Mouse (Mus musculus) brain, embryonic 18.5 days (tissue): ENCODE data around the gene Sae1.

Experiments
- DNase-seq: peaks from one replicate; pipeline ENCODE4 v3.0.0-alpha.2; 2012; ENCODE audit warnings: low read depth, low spot score

Sae1 gene

GRCm38 (mm10) chr7:16387160-16388041 is at the start of gene Sae1:
Sae1 (minus strand) TSS chr7:16387806.
- DNase-seq, result peak; percentile 90

DNA sequence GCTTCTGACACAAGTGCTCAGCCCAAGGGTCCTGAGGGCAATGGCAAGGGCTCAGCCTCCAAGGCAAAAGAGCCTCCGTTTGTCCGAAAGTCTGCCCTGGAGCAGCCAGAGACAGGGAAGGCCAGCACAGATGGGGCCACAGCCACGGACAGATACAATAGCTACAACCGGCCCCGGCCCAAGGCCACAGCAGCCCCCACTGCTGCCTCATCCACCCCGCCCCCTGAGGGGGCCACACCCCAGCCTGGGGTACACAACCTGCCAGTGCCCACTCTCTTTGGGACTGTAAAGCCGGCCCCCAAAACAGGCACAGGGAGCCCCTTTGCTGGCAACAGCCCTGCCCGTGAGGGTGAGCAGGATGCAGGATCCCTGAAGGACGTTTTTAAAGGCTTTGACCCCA is 47.5 kb upstream of the Sae1 start:
- DNase-seq, result no peak

DNA sequence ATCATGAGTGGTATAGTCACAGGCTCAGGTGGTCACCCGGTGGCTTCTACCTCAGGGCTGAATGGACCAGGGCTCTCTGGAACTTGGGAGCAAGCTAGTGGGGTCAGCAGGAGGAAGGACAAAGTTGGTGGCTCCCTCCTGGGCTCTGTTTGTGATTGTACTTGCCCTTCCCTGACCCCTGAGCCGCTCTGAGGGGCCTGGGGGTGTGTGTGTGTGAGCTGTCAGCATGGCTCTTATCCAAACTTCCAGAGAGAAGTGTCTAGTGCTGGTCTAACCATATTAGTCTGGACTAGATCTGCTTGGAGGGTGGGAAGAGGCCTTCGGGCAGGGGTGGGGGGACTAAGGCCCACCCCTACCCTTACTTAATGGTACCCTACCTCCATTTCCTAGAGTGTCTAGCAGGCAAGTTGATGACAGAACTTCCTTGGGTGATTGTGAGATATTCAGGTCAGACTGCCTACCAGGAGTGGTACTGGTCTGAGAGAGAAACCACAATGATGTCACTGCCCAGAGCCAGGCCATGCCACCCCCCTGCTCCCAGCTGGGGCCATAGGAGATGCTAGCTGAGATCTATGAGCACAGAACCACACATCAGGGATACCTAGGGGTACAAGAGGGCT is 45.9 kb upstream of the Sae1 start:
- no peak for DNase-seq

GRCm38 (mm10) chr7:16426129-16426729 is 38.6 kb upstream of the Sae1 start:
- DNase-seq, result no peak

- DNase-seq, result no peak
These were observed 38.1 kb upstream of the Sae1 start for GRCm38 (mm10) chr7:16425721-16426120.

GRCm38 (mm10) chr7:16423731-16424130 is 36.1 kb upstream of the Sae1 start:
- DNase-seq, result no peak

DNA sequence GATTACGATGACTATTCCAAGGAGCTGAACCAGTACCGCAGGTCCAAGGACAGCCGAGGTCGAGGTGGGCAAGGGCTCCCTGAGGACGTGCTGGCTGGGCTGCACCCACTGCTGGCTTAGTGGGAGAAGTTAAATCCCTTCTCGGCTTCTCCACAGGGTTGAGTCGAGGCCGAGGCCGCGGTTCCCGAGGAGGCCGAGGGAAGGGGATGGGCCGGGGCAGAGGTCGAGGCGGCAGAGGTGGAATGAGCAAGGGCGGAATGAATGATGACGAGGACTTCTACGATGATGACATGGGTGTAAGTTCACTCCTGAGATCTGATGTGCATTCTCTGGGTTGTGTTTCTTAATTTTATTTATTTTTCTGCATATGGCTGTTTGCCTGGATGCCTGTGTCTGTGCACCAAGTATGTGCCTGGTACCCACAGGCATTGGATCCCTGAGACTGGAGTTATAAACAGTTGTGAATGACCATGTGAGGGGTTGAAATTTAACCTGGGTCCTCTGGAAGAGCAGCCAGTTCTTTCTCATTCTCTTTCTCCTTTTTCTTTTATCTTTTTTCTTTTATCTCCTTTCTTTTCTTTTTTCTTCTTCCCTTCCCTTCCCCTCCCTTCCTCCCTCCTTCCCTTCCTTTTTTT is 34.7 kb upstream of the Sae1 start:
- no peak for DNase-seq

DNA sequence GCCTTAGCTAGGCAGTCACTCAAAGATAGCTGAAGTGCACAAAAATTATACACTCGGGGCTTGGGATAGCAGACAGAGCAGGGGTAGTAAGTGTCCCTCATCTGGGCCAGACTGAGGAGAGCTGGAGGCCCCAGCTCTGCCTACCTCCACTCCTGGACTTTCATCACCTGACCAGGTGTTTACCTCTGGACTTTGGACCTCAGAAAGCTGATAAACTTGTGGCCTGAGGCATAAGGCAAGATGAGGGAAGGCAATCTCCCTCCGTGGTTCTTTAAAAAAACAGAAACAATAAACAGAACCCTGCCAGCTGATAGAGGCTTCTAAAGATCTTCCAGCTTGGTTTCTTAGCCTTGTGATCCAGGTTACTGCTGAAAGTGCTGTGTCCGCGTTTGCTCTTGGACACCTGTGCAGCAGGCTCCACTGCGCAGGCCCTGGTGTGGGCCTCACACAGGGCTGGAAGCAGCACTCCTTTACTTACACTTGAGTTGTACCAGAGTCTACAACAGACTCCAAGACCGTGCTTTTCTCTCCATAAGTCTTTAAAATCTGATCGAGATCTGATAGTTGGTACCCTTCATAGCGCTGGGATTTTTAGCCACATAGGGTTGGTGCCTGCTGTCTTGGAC is 33.0 kb upstream of the Sae1 start:
- no peak for DNase-seq

DNA sequence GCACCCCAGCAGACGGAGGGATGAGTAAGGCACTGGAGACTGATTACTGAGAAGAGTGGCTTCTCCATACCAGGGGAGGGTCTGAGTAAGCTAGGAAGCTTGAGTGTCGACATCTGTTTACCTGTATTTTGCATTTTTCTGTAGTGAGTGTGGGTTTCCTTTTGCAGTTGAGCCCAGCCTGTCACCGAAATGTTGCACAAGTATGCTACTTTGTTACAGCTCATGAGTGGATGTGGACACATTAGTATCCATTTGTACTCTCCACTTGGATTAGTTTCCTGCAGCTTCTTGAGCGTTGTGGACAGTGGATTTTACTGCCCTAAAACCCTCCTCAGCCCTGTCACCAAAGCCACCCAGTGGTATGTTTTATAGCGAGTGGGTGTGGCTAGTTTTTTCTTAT is 31.1 kb upstream of the Sae1 start:
- no peak for DNase-seq

GRCm38 (mm10) chr7:16417141-16417771 is 29.6 kb upstream of the Sae1 start:
- DNase-seq, result no peak

DNA sequence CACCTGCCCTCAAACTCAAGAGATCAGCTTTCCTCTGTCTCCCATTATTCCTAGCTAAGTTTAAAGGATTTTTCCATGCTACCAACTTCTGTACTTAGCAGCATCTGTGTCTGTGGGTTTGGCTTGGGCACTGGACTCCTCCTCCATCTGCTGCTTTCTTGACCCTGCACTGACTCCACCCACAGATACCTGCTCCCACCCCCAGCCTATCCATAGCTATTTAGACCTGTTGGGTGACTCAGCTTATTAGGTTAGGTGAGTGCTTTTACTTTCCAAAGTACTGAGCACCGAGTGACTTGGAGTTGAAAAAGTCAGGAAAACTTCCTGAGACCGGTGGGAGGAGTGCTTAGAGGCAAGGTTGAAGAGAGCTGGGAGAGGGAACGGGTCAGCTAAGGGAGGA is 27.8 kb upstream of the Sae1 start:
- DNase-seq, result no peak

- no peak for DNase-seq
These were observed 25.3 kb upstream of the Sae1 start for GRCm38 (mm10) chr7:16412930-16413329.

DNA sequence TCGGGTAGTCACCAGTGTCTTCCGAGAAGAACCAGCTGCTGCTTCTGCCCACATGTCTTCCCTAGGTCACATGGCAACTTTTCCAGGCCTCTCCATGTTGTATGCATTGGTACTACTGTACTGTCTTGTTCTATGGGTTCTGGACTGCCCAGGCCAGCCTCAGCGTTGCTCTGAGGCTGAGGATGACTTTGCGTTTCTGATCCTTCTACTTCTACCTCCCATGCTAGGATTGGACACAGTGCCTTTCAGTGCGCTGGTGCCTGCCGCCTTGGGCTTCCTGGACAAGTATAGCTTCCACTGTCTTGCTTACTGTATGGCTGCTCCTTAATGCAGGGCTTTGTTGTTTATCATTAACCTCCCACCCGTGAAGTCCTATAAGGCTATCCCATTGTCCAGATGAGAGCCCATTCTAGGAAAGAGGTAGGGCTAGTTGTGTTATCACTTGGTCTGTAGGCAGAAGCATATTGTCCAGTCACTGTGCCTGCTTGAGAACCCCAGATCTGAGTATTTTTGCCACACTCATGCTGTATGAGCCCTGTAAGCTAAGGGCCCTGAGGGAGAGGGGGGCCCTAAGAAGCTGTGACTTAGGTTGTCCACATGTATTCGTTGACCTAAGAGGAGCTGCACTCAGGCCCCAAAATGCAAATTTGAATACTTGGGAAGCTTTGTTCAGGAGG is 24.8 kb upstream of the Sae1 start:
- DNase-seq, result no peak

GRCm38 (mm10) chr7:16411100-16411499 is 23.5 kb upstream of the Sae1 start:
- no peak for DNase-seq

- no peak for DNase-seq
These were observed 19.4 kb upstream of the Sae1 start for GRCm38 (mm10) chr7:16406978-16407377.

GRCm38 (mm10) chr7:16405516-16406351 is 18.1 kb upstream of the Sae1 start:
- DNase-seq, result no peak

GRCm38 (mm10) chr7:16405073-16405455 is 17.5 kb upstream of the Sae1 start:
- no peak for DNase-seq

DNA sequence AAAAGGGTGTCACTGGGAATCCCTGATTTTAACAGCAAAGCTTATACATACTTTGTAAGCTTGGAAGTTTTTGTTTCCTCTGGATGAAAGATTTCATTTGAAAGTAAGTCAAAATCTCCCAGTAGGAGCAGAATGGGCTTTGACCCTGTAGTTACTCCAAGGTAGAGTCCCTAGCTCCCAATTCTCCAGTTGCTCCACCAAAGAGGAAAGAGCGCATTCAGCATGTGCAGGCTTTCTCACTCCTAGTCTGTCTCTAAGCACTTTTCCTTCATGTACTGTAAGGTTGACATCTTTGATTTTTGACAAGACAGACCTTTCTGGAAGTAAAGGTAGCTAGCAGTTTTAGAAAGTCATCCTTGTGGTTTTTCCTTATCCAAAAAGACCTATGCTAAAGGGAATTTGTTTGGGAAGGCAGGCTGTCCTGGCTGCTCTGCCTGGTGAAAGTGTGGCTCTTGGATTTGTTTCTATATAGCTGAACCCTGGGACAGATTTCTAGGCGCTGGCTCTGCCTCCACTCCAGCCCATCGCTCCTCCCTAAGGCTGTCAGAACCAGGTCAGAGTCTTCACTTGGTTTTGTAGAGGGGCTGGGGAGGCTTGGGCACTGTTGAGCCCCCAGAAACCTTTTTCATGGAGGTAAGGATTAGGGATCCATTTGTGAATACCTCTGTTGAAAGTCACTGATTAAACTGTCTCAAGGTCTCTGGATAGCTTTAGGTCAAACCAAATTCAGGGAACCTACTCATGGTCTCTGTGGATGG is 16.9 kb upstream of the Sae1 start:
- DNase-seq, result no peak
